Mouse (Mus musculus): Measurements from ENCODE around the gene Irgm2. TPM values are rescaled to one million over a fixed set of nuclear protein-coding genes. Genes with fewer than 3 reads are reported as not detected.

The Irgm2 gene
- polyA plus RNA-seq, 1 experiment from 2014 or later = 3.8 TPM

DNA sequence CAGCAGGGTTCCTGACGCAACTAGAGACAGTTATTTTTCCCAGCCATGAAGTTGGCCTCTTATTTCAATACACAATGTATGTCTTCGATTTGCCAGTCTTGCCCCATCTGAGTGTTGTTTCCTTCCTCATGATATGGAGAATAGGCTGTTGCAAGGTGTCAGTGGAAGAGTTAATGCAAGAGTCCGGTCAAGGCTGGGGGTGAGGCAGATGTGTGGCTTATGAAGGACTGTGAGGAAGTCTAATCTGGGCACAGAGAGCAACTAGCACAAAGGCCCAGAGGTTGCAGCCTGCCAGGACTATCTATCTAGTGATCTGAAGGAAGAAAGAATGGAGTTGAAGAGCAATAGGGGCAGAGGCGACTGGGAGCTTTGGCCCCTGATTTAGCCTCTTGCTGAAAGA lies 60.7 kb downstream of the Irgm2 start:
- Histone ChIP-seq H3K4me2 (replicated peaks; ENCODE audit: low read depth, low read length) (no peak overlapping the region), H3K9me3 (ENCODE audit: control insufficient read depth, low read depth, low read length) (no peaks in the 10 kb centered on the region), H3K36me3 (ENCODE audit: control insufficient read depth, insufficient read depth, low read length) (no peaks in the 10 kb centered on the region), H3K4me1 (ENCODE audit: control insufficient read depth, insufficient read depth, low read length) (no peaks in the 10 kb centered on the region), H3K27ac (ENCODE audit: low read length) (no peak overlapping the region), H3K27me3 (ENCODE audit: control insufficient read depth, insufficient read depth, low read length) (no peaks in the 10 kb centered on the region), H3K9ac (replicated peaks; ENCODE audit: low read depth, low read length) (no peak overlapping the region), H3K4me3 (ENCODE audit: low read depth, low read length) (no peak overlapping the region)
- WGBS = 86% methylated on average over 4 of the region's 4 CpGs
- ATAC-seq (ENCODE audit: insufficient number of reproducible peaks, insufficient read depth, low FRiP score, low read depth) = no peak

- ATAC-seq (ENCODE audit: insufficient number of reproducible peaks, insufficient read depth, low FRiP score, low read depth) = no peak
- Histone ChIP-seq H3K4me2 (replicated peaks; ENCODE audit: low read depth, low read length) (no peak overlapping the region), H3K36me3 (ENCODE audit: control insufficient read depth, insufficient read depth, low read length) (no peaks in the 10 kb centered on the region), H3K4me1 (ENCODE audit: control insufficient read depth, insufficient read depth, low read length) (no peaks in the 10 kb centered on the region), H3K9ac (replicated peaks; ENCODE audit: low read depth, low read length) (no peak overlapping the region), H3K27ac (ENCODE audit: low read length) (no peak overlapping the region), H3K4me3 (ENCODE audit: low read depth, low read length) (no peak overlapping the region), H3K27me3 (ENCODE audit: control insufficient read depth, insufficient read depth, low read length) (no peaks in the 10 kb centered on the region), H3K9me3 (ENCODE audit: control insufficient read depth, low read depth, low read length) (no peaks in the 10 kb centered on the region)
- 82% methylated on average over 4 of the region's 4 CpGs for WGBS
Measured at GRCm38 (mm10) chr11:58261826-58262225, 62.4 kb downstream of the Irgm2 start.

DNA sequence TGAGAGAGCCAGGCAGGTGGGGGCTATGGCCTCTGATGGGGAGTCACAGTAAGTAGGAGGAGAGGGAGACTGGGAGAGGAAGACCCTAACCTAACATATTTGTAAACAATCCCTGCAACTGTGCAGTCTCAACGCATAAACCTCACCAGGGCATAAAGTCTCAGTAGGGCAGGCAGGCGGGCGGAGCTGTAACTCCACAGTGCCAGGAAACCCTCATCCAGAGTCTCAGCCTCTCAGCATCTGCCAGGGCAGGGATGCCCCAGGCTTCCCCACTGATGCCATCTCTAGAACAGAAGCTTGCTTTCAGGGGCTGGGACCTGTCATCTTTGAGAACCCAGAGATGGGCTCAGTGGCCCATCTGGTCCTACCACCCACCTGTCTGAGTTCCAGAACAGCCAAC lies 62.9 kb downstream of the Irgm2 start:
- no peak overlapping the region for H3K4me3 ChIP-seq (ENCODE audit: low read depth, low read length)
- no peak for ATAC-seq (ENCODE audit: insufficient number of reproducible peaks, insufficient read depth, low FRiP score, low read depth)
- 96% methylated on average over 3 of the region's 3 CpGs for WGBS
- no peaks in the 10 kb centered on the region for H3K4me1 ChIP-seq (ENCODE audit: control insufficient read depth, insufficient read depth, low read length)
- H3K4me2 ChIP-seq (replicated peaks; ENCODE audit: low read depth, low read length) = no peak overlapping the region
- no peaks in the 10 kb centered on the region for H3K9me3 ChIP-seq (ENCODE audit: control insufficient read depth, low read depth, low read length)
- H3K36me3 ChIP-seq (ENCODE audit: control insufficient read depth, insufficient read depth, low read length) = no peaks in the 10 kb centered on the region
- H3K9ac ChIP-seq (replicated peaks; ENCODE audit: low read depth, low read length) = no peak overlapping the region
- no peaks in the 10 kb centered on the region for H3K27me3 ChIP-seq (ENCODE audit: control insufficient read depth, insufficient read depth, low read length)
- no peak overlapping the region for H3K27ac ChIP-seq (ENCODE audit: low read length)

DNA sequence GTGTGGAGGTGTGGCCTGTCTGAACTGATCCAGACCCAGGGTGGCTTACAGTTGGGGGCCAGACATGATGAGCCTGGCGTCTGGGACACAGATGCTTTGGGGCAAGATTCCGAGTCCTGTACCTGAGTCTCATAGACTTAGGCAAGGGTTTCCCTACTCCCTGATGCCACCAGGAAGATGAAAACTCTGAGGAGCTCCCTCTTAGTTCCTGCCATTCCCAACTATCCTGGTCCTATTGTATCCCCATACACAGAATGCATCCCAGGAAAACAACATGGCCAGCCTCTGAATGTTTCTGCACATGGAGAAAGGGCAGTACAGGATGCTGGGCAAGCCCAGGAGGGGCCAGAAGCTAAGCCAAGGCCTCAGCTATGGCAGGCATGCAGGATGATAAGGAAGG lies 64.1 kb downstream of the Irgm2 start:
- no peaks in the 10 kb centered on the region for H3K36me3 ChIP-seq (ENCODE audit: control insufficient read depth, insufficient read depth, low read length)
- H3K4me2 ChIP-seq (replicated peaks; ENCODE audit: low read depth, low read length) = no peak overlapping the region
- no peak for ATAC-seq (ENCODE audit: insufficient number of reproducible peaks, insufficient read depth, low FRiP score, low read depth)
- no peaks in the 10 kb centered on the region for H3K4me1 ChIP-seq (ENCODE audit: control insufficient read depth, insufficient read depth, low read length)
- no peaks in the 10 kb centered on the region for H3K27me3 ChIP-seq (ENCODE audit: control insufficient read depth, insufficient read depth, low read length)
- no peaks in the 10 kb centered on the region for H3K9me3 ChIP-seq (ENCODE audit: control insufficient read depth, low read depth, low read length)
- H3K9ac ChIP-seq (replicated peaks; ENCODE audit: low read depth, low read length) = no peak overlapping the region
- no peak overlapping the region for H3K4me3 ChIP-seq (ENCODE audit: low read depth, low read length)
- no peak overlapping the region for H3K27ac ChIP-seq (ENCODE audit: low read length)
- 77% methylated on average over 2 of the region's 2 CpGs for WGBS

DNA sequence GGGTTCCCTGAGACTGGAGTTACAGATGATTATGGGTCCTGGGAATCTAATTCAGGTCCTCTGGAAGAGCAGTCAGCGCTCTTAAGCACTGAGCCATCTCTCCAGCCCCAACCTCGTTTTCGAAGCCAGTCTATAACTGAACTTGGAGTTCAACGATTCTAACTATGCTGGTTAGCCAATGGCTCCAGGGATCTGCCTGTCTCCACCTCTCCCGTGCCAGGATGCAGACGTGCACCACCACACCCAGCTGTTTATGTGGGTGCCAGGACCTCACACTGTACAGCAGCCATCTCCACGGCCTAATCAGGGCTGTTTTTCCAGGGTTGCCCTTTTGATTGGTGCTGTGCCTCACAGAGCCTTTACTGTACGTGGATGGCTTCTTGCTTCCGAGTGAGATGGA lies 65.1 kb downstream of the Irgm2 start:
- Histone ChIP-seq H3K4me2 (replicated peaks; ENCODE audit: low read depth, low read length) (no peak overlapping the region), H3K27me3 (ENCODE audit: control insufficient read depth, insufficient read depth, low read length) (no peaks in the 10 kb centered on the region), H3K9me3 (ENCODE audit: control insufficient read depth, low read depth, low read length) (no peaks in the 10 kb centered on the region), H3K4me1 (ENCODE audit: control insufficient read depth, insufficient read depth, low read length) (no peaks in the 10 kb centered on the region), H3K27ac (ENCODE audit: low read length) (no peak overlapping the region), H3K4me3 (ENCODE audit: low read depth, low read length) (no peak overlapping the region), H3K9ac (replicated peaks; ENCODE audit: low read depth, low read length) (no peak overlapping the region), H3K36me3 (ENCODE audit: control insufficient read depth, insufficient read depth, low read length) (no peaks in the 10 kb centered on the region)
- no peak for ATAC-seq (ENCODE audit: insufficient number of reproducible peaks, insufficient read depth, low FRiP score, low read depth)
- WGBS = 88% methylated on average over 9 of the region's 9 CpGs

DNA sequence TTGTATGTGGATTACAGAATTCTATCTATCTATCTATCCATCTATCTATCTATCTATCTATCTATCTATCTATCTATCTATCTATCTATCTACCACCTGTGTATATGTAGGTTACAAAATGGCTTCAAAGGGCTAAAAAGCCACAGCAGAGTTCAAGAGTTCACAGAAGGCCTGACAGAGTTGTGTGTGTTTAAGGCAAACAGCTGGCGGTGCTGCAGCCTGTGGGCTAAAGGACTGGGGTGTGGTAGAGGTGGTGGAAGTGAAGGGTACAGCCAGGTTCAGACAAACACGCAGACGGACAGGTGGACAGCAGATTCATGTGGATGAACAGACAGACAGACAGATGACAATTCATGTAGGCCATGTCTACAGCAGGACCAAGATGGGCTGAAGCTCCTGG lies 68.9 kb downstream of the Irgm2 start:
- Histone ChIP-seq H3K4me2 (replicated peaks; ENCODE audit: low read depth, low read length) (no peak overlapping the region), H3K4me1 (ENCODE audit: control insufficient read depth, insufficient read depth, low read length) (no peaks in the 10 kb centered on the region), H3K4me3 (ENCODE audit: low read depth, low read length) (no peak overlapping the region), H3K9ac (replicated peaks; ENCODE audit: low read depth, low read length) (no peak overlapping the region), H3K9me3 (ENCODE audit: control insufficient read depth, low read depth, low read length) (no peaks in the 10 kb centered on the region), H3K36me3 (ENCODE audit: control insufficient read depth, insufficient read depth, low read length) (no peaks in the 10 kb centered on the region), H3K27ac (ENCODE audit: low read length) (no peak overlapping the region), H3K27me3 (ENCODE audit: control insufficient read depth, insufficient read depth, low read length) (no peaks in the 10 kb centered on the region)
- 62% methylated on average over 3 of the region's 3 CpGs for WGBS
- ATAC-seq (ENCODE audit: insufficient number of reproducible peaks, insufficient read depth, low FRiP score, low read depth) = no peak

Other genes starting within 250 kb of the Irgm2 start
- gene Larp1, start 190.6 kb upstream of the Irgm2 start, polyA plus RNA-seq (2014; fragmentation: Nextera tagmentation; extraction: Ambion mirVana) = 23.9 and 24.1 TPM in 2 replicates
- not detected in 2 replicates for gene Gm12248, start 106.5 kb upstream of the Irgm2 start, polyA plus RNA-seq (2014; fragmentation: Nextera tagmentation; extraction: Ambion mirVana)
- 87.7 and 92.6 TPM in 2 replicates for gene Cnot8, start 95.5 kb upstream of the Irgm2 start, polyA plus RNA-seq (2014; fragmentation: Nextera tagmentation; extraction: Ambion mirVana)
- 21.4 and 24.4 TPM in 2 replicates for gene Gemin5, start 31.1 kb upstream of the Irgm2 start, polyA plus RNA-seq (2014; fragmentation: Nextera tagmentation; extraction: Ambion mirVana)
- 118 and 123 TPM in 2 replicates for gene Mrpl22, start 28.0 kb upstream of the Irgm2 start, polyA plus RNA-seq (2014; fragmentation: Nextera tagmentation; extraction: Ambion mirVana)
- 3.9 and 4.7 TPM in 2 replicates for gene Igtp, start 62 bp upstream of the Irgm2 start, polyA plus RNA-seq (2014; fragmentation: Nextera tagmentation; extraction: Ambion mirVana)
- gene 4930438A08Rik, start 75.2 kb downstream of the Irgm2 start, polyA plus RNA-seq (2014; fragmentation: Nextera tagmentation; extraction: Ambion mirVana) = not detected in 2 replicates
- 19.8 and 21.3 TPM in 2 replicates for gene Zfp692, start 107.5 kb downstream of the Irgm2 start, polyA plus RNA-seq (2014; fragmentation: Nextera tagmentation; extraction: Ambion mirVana)
- 41.8 and 44.9 TPM in 2 replicates for gene Zfp672, start 130.7 kb downstream of the Irgm2 start, polyA plus RNA-seq (2014; fragmentation: Nextera tagmentation; extraction: Ambion mirVana)
- 22.4 and 24.2 TPM in 2 replicates for gene Sh3bp5l, start 131.1 kb downstream of the Irgm2 start, polyA plus RNA-seq (2014; fragmentation: Nextera tagmentation; extraction: Ambion mirVana)
- gene Lypd8, start 179.4 kb downstream of the Irgm2 start, polyA plus RNA-seq (2014; fragmentation: Nextera tagmentation; extraction: Ambion mirVana) = 32.0 and 42.9 TPM in 2 replicates
- gene 1810065E05Rik, start 221.5 kb downstream of the Irgm2 start, polyA plus RNA-seq (2014; fragmentation: Nextera tagmentation; extraction: Ambion mirVana) = not detected in 2 replicates
- not detected in 2 replicates for gene Gm12253, start 232.9 kb downstream of the Irgm2 start, polyA plus RNA-seq (2014; fragmentation: Nextera tagmentation; extraction: Ambion mirVana)

Measured in stomach, embryonic 14.5 days (tissue).